Mouse (Mus musculus) layer of hippocampus, postnatal 25 days (tissue): ENCODE measurements around the gene Ltbp2. TPM values are rescaled to one million over a fixed set of nuclear protein-coding genes. Genes with fewer than 3 reads are reported as not detected.

Experiments used
- DNase-seq, 2 experiments: peaks; one replicate each; pipeline ENCODE4 v3.0.0; 2022; ENCODE audit warnings: mixed read lengths in 2 of 2, low spot score in 1 of 2; ENCODE audit errors: extremely low spot score in 1 of 2
- total RNA-seq, 2 experiments: library from RNA; stranded (reverse); gene quantifications; 2 replicates each; pipeline ENCODE4 v1.2.3; 2021

Gene Ltbp2
- total RNA-seq, 2 experiments from 2014 or later = 0.20 to 0.45 TPM

GRCm38 (mm10) chr12:84882796-84883195, 6.5 kb upstream of the Ltbp2 start:
- no peak for DNase-seq

DNA sequence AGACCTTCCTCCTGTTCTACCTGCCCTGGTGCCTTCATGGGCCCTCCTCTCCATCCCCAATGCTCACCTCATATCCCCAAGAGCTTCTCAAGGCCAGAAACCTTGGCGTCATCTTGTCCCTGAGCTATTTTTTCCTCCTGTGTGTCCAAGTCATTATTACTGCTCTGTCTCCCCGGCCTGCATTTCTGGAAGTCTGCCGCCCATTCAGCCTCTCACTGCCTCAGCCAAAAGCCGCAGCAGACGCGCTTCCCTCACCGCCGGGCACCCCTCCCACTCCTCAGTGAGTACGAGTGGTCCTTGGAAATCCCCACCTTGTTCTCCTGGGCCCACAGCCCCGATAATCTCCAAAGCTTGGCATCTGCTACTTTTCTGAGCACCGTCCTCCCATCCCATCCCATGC, 3.8 kb upstream of the Ltbp2 start:
- DNase-seq = no peak

DNA sequence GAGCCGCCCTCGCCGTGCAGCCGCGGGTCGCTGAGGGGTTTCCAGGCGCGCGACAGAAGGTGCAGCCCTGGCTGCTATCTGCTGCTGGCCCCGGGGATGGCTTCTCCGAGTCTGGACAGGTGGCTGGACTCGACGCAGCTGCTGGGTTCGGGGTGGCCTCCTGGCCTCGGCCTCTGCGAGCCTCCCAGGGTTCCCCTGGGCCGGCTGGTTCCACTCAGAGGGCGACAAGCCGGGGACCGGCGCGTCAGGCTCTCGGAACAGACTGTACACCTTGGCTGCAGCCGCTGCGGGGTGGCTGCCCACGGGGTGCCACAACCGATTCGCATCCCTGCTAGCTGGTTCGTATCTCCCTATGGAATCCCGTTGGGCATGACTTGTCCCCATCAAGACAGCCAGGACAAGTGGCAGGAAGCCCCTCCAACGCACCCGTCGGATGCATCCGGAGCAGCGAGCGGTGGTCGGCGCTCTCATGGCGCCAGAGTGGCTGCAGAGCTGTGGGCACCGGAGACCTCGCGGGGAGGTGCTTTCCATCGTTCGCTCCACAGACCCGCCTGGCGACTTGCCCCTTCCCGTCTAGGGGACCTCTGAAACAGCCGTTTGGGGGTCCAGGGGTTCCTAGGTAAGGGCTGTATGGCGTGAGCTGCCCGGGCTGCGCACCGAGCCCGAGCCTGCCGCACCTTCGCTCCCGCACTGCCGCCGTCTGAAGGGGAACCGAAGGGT, 411 bp downstream of the Ltbp2 start:
- no peak for DNase-seq

- DNase-seq = no peak
Measured at GRCm38 (mm10) chr12:84873434-84873833, 2.9 kb downstream of the Ltbp2 start.

DNA sequence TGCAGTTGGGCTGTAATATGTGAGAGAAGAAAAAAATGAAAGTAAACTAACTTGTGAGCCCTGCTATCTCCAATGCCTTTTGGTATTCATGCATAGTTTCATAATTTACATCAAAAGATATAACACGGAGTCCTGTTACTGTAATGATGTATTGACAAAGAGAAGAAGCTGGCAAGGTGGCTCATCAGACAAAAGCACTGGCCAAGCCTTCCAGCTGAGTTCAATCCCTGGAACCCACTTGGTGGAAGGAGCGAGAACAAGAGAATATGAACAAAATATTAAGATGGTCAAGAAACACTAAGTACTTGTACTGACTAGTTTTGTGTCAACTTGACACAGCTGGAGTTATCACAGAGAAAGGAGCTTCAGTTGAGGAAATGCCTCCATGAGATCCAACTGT, 4.0 kb downstream of the Ltbp2 start:
- DNase-seq = no peak

DNA sequence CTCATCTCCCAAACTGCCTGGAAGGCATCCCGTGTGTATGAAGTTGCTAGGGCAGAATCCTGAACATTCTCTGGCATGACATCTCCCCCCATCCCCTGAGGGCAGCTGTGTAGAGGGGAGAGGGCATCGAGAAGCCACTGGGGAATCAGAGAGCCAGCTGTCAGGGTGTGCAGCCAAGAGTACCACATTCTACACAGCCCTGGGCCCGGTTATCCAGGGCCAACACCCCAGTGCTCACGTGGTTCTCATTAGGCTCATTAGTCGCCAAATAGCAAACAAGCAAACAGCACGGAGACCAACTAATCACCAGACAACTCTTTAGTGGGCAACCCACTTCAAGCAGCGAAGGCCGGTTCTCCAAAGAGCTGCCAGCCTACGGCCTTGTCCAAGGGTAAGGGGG, 10.9 kb downstream of the Ltbp2 start:
- DNase-seq = no peak

- DNase-seq = no peak
Measured at GRCm38 (mm10) chr12:84864801-84865200, 11.5 kb downstream of the Ltbp2 start.

DNA sequence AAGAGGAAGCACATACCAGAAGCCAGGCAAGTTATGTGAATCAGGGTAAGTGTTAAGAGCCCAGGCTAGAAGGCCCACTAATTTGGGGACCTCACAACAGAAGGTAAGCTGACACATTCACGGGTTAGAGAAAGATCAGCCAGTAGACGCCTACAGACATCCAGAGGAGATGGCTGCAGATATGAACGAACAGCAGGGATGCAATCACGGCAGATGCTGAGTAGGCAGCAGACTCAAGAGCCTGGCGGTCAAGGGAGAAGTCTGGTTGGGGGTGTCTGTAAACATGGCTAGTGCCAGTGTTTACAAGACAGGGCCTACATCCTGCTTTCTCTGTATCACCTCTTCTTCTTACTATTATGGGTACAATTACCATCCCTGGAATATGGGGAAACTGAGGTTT, 13.1 kb downstream of the Ltbp2 start:
- DNase-seq = no peak

DNA sequence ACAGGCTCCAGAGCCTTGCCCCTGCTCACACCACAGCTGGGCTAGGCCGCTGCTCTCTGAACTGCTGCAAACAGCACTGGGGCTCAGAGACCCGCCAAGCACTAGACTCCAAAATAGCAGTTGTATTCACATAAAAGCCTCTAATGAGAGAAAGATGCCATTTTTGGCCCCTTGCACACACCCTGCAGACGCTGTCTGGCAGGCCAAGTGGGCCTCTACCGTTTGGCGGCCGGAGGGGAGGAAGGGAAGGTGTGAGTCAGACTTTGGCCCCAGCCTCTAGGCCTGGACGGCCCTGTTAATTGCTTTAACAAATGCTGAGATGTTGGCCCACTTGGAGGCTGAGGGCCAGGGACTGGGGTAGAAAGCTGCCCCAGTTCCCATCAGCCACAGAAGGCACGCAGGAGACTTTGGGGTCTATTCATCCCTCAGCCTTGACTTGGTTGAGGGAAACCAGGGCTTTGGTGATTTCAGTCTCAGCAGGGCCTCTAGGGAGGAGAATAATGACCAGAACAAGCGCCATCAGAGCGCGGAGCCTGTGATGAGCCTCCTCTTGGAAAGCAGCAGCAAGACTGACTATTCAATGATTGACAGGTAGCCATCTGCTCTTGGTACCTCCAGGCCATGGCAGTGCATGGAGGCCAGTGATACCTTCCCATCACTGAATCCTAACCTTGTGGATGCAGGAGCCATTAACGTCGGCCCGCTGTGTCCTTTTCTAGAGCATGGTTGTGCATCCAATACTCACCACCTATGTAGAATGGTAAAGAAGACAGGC, 14.0 kb downstream of the Ltbp2 start:
- no peak for DNase-seq

DNA sequence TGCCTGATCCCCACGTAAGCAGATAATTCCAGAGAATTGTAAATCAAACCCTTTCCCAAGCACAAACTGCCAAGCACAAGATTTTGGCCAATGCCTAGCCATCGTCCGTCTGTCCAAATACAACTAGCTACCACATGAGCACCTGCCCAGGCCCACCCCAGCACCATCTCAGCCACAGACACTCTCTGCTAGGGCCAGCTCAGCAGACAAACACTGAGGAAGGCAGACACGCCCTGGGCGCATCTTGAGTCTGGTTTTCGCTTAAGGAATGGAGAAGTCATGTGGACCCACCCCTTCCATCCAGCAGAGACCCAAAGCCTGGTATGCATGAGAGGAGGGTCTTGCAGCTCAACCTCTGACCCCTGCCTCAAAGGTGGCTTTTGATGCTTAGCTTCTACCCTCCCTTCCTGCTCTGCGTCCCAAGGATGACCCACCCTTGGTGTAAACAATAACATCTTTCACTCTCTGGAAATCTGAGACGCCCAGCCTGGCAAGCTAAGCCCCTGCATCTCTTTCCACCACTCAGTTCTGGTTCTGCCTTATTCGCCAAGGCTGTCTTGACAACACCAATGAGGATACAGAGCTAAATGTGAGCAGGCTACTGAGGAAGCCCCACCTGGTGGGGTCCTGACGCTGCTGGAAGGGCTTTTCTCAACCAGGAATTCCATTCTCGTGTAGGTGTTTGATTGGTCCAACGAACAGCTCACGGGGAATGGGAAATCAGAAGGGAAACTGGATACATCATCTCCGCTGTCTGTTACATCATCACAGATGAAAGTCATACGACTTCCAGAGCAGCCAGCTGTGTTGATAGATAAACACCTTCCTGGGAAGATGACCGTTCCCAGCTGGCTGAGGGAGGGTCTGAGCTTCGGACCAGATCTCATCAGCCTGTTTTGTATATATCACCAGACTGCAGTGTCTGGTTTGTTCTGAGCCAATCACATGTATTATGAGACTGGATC, 17.9 kb downstream of the Ltbp2 start:
- no peak for DNase-seq

GRCm38 (mm10) chr12:84857706-84858105, 18.6 kb downstream of the Ltbp2 start:
- no peak for DNase-seq

GRCm38 (mm10) chr12:84856532-84856931, 19.8 kb downstream of the Ltbp2 start:
- DNase-seq = no peak

DNA sequence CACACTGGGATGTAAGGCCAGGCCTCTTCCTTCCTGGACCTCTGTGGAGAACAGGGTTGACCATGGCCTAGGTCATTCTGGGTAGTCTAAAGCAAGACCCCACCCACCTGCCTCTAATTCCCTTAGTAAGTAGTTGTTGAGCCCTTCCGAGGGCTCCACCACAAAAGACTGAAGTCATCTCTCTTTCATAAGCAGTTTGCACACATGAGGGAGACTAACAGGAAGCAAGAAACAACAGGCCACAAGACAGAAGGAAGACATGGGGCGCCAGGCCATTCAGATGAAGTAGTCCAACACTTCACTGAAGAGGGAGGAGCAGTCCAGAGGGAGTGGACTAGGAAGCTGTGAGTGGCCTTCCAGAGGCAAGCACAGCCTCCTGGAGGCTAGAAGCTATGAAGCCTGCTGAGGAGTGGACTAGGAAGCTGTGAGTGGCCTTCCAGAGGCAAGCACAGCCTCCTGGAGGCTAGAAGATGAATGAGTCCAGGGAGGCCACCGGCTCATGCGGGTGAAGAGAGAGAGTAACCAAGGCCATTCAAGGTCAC, 21.2 kb downstream of the Ltbp2 start:
- DNase-seq = no peak

GRCm38 (mm10) chr12:84854392-84855033, 21.8 kb downstream of the Ltbp2 start:
- no peak for DNase-seq

GRCm38 (mm10) chr12:84851403-84852040, 24.8 kb downstream of the Ltbp2 start:
- DNase-seq = no peak

DNA sequence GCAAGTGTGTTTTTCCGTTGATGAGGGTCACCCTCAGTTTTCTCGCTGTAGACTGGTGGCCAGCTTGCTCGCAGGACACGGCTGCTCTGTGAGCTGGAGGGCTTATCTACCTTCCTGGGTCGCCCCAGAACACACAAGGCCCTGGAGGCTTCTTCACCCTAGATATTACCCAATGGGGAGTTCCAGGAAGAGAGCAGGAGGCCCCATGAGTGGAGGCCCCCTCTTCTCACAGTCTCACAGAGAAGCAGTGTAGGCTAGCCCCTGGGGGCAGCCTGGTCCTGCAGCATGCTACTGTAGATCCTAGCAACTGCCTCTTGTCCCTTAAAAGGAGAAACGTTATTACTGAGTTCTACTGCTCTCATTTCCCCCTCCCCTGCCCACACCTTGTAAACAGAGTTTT, 28.4 kb downstream of the Ltbp2 start:
- DNase-seq = no peak

GRCm38 (mm10) chr12:84847480-84847879, 28.9 kb downstream of the Ltbp2 start:
- no peak for DNase-seq

- DNase-seq = no peak
Measured at GRCm38 (mm10) chr12:84846594-84847014, 29.7 kb downstream of the Ltbp2 start.

DNA sequence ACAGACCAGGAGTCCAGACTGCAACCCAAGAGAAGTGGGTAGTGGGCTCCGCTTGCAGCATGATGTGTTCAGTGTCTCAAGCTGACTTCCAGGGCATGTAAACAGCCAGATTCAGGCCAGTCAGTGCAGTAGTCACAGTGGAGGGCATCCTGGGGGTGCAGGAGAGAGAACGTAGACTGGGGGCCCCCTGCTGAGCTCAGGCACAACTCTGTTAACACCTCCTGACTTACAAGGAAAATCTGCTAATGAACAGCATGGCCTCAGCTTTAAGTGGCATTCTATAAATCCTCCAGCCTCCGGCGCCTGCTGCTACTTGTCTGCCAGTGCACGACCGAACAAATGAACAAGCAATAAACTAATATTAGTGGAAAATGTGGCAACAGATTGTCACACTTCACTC, 33.6 kb downstream of the Ltbp2 start:
- no peak for DNase-seq
